Mouse (Mus musculus): ENCODE data around the gene Olfr464.
"Not testable (repeated sequence)": the region's sequence is repeated elsewhere in the genome, so short reads cannot be mapped to it uniquely, and the experiment has no call there.

Olfr464 gene

GRCm38 (mm10) chr11:87866891-87867290 lies 53.9 kb downstream of the Olfr464 start:
- not testable (repeated sequence) for DNase-seq (ENCODE audit: low spot score)
